Mouse (Mus musculus): ENCODE data around the gene Nol10. TPM values are rescaled to one million over a fixed set of nuclear protein-coding genes. Genes with fewer than 3 reads are reported as not detected.

Gene Nol10
- 39.7 and 46.9 TPM in 2 replicates for polyA plus RNA-seq (2016; fragmentation: Nextera tagmentation; extraction: Ambion mirVana)

DNA sequence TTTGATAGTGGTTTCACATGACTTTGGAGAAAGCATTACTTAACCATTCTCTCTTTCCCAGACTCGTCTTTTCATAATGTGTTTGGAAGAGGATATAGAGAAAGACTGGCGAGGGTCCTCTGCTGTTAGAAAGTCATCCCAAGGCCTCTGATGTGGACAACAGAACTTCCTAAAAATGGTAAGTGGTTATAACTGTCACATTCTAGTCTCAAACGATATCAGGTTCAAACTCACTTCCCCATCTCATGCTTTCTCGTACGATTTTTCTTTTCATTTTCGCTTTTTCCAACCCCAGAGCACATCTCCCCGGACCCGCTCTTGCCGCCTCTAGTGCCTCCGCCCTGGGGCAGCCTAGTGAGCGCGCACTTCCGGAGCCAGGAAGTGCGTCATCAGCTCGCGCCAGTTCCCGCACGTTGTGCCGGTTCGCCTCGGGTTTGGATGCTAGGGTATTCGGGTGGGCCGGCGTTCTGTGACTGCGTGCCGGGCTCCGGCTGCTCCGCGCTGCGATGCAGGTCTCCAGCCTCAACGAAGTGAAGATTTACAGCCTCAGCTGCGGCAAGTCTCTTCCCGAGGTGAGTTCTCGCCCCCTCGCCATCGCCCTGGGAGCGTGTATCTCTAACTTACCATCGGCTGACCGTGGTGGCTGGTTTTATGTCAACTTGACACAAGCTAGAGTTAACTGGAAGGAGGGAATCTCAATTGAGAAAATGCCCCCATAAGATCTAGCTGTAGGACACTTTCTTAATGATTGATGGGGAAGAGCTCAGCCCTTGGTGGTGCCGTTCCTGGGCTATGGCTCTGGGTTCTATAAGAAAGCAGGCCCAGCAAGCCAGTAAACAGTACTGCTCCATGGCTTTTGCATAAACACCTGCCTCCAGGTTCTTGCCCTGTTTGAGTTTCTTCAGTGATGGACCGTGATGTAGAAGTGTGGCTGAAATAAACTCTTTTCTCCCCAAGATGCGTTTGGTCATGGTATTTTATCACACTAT is at the start of gene Nol10:
Gene Nol10 (plus strand): TSS at position 411 of the 989 bp plus-strand sequence.
- under 1% methylated on average over 42 of the region's 42 CpGs for WGBS
- Histone ChIP-seq H3K36me3 (peaks cover 31% of the 10 kb centered on the region), H3K4me1 (peaks cover 13% of the 10 kb centered on the region), H3K9me3 (replicated peaks) (no peaks in the 10 kb centered on the region), H3K27ac (peak within 1 kb of the TSS; percentile 85), H3K27me3 (ENCODE audit: low read depth, poor library complexity, severe bottlenecking) (no peaks in the 10 kb centered on the region), H3K4me3 (peak within 1 kb of the TSS; percentile 83)
- peak; percentile 95 for DNase-seq (ENCODE audit: low spot score)

DNA sequence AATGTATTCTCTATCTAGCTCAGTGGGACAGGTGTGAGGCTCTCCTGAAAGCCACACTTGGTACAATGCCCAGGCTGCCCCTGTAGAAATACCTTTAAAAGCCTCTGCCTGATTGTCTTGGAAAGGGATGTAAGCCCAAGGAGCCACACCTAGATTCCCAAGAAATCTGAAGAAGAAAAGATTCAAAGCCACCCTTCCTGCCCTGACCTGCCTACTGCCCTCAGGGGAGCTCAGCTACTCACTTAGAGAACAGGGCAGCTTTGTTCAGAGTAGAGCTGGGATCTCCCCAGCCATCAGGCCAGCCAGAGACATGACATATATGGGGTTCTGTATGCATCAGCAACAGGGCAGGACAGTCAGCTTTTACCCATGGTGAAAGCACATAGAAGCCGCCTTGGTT is 48.4 kb upstream of the Nol10 start:
- WGBS: 96% methylated on average over 1 of the region's 1 CpGs
- H3K27ac ChIP-seq: no peak overlapping the region
- no peaks in the 10 kb centered on the region for H3K36me3 ChIP-seq
- DNase-seq (ENCODE audit: low spot score): no peak
- peaks cover 5% of the 10 kb centered on the region for H3K4me1 ChIP-seq
- H3K27me3 ChIP-seq (ENCODE audit: low read depth, poor library complexity, severe bottlenecking): no peaks in the 10 kb centered on the region
- H3K4me3 ChIP-seq: no peak overlapping the region
- H3K9me3 ChIP-seq (replicated peaks): no peaks in the 10 kb centered on the region

DNA sequence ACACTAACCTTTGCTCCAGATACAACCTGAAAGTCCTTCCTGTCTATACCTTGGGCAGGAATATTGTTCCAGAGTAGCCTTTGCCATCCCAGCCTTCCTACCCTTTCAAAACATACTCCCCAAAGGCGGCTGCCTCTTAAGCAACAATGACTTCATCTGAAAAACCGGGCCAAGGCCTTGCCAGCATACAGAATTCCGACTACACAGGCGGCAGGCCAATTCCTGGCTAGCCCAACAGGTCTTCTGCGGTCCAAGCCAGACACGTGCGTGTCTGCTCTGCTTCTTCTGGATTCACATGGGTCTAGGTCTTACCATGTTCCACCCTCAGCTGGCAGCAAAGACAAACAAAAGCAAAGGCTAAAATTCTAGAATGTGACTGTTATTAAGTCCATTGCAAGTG is 42.8 kb upstream of the Nol10 start:
- 89% methylated on average over 7 of the region's 7 CpGs for WGBS
- no peak for DNase-seq (ENCODE audit: low spot score)

DNA sequence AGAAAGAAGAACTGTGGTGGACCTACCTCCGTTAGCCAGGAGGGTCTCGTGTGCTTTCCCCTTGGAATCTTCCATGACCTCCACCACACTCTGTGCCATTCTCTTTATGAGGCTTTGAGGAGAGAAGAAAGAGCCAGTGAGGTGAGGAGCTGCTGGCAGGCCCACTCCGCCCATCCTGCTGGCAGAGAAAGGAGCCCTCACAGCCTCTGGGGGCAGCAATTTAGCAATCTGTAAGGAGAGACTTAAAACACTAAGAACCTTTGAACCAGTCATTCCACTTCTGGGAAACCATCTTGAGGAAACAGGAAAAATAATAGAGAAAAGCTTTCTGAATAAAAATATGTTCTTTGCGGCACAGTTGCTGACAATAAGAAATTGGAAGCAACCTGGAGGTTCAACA is 40.0 kb upstream of the Nol10 start:
- WGBS: 55% methylated on average over 4 of the region's 4 CpGs

More for the DNA sequence above, 42.8 kb upstream of the Nol10 start:
- H3K4me1 ChIP-seq: peaks cover 5% of the 10 kb centered on the region
- no peaks in the 10 kb centered on the region for H3K36me3 ChIP-seq
- H3K4me3 ChIP-seq: no peak overlapping the region
- no peaks in the 10 kb centered on the region for H3K27me3 ChIP-seq (ENCODE audit: low read depth, poor library complexity, severe bottlenecking)
- H3K9me3 ChIP-seq (replicated peaks): no peaks in the 10 kb centered on the region
- H3K27ac ChIP-seq: no peak overlapping the region

DNA sequence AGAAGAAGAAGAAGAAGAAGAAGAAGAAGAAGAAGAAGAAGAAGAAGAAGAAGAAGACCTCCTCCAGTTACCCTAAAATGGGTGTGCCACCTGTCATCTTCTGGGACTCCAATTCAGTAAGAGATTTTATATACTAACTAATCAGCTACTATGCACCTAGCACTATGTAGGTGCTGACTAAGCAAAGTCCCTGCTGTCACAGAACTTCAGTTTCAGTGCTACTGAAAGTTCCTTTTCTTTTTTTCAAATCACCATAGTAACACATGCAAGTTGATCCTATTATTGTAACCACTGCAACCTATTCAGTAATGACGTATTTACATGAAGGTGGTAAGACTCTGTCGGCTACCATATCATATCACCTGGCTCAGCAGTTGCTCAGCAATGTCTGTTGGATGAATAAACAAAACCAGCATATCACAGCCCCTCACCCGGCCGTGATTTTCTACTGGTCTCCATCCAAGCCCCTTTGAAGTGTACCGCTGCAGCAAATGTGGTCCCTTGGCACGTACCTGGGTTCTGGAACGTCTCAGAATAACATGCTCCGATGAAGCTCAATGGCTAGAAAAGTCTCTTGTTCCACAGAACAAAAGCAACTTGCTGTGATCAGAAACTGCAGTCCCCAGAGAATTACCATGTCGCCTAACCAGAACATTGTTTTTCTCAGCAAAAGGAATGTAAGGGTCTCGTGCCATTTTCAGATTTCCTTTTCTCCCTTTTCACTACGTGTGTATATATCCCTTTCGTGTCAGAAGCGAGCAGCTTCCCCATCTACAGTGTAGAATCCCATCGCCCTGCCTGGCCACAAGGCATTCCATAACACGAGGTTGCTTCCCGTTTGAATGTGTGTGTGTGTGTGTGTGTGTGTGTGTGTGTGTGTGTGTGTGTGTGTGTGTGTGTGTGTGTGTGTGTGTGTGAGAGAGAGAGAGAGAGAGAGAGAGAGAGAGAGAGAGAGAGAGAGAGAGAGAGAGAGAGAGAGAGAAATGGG is 37.1 kb upstream of the Nol10 start:
- H3K4me1 ChIP-seq: no peaks in the 10 kb centered on the region
- 85% methylated on average over 16 of the region's 16 CpGs for WGBS
- H3K27ac ChIP-seq: no peak overlapping the region
- H3K9me3 ChIP-seq (replicated peaks): no peaks in the 10 kb centered on the region
- H3K27me3 ChIP-seq (ENCODE audit: low read depth, poor library complexity, severe bottlenecking): no peaks in the 10 kb centered on the region
- no peak for DNase-seq (ENCODE audit: low spot score)
- H3K36me3 ChIP-seq: no peaks in the 10 kb centered on the region
- no peak overlapping the region for H3K4me3 ChIP-seq

More for the DNA sequence above, 40.0 kb upstream of the Nol10 start:
- H3K4me1 ChIP-seq: peaks cover 4% of the 10 kb centered on the region
- DNase-seq (ENCODE audit: low spot score): no peak
- no peaks in the 10 kb centered on the region for H3K36me3 ChIP-seq
- H3K9me3 ChIP-seq (replicated peaks): no peaks in the 10 kb centered on the region
- no peak overlapping the region for H3K4me3 ChIP-seq
- H3K27ac ChIP-seq: no peak overlapping the region
- no peaks in the 10 kb centered on the region for H3K27me3 ChIP-seq (ENCODE audit: low read depth, poor library complexity, severe bottlenecking)

DNA sequence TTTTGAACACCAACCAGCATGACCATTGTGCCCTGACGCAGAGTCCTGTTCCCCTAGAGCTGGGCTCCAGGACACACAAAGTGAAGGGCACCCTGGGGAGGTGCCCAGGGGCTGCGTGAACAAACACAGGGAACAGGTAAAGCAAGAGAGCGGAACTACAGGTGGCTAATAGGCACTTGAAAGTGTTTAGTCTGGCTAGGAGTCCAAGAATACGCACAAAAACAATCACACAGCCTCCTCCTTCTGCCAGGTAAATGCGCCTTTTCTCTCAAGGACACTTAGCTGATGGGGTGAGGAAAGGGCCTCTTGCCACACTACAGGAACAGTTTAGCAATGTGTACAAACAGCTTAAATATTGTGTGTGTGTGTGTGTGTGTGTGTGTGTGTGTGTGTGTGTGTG is 32.2 kb upstream of the Nol10 start:
- no peaks in the 10 kb centered on the region for H3K36me3 ChIP-seq
- no peak overlapping the region for H3K27ac ChIP-seq
- H3K4me1 ChIP-seq: no peaks in the 10 kb centered on the region; the same call in 1 of the 2 replicates
- 88% methylated on average over 5 of the region's 5 CpGs for WGBS
- no peak for DNase-seq (ENCODE audit: low spot score)
- H3K9me3 ChIP-seq (replicated peaks): no peaks in the 10 kb centered on the region
- no peak overlapping the region for H3K4me3 ChIP-seq
- no peaks in the 10 kb centered on the region for H3K27me3 ChIP-seq (ENCODE audit: low read depth, poor library complexity, severe bottlenecking)

DNA sequence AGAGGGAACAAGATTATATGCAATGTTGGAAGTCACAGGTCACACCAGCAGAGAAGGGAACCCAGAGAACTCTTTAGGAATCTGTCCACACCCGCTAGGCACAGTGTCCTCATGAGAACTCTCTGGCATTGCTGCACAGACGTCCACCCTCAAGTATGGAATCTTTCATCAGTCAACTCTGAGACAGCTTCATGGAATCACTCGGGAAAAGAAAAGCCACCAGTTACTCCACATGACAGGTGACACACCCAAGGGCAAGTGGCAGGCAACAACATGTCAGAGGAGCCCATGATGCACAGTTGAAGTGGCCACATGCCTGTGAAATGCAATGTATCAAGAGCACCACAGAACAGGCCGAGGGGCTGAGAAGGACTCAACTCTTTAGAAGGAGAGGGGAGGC is 30.3 kb upstream of the Nol10 start:
- H3K36me3 ChIP-seq: no peaks in the 10 kb centered on the region
- no peak overlapping the region for H3K4me3 ChIP-seq
- no peak for DNase-seq (ENCODE audit: low spot score)
- H3K27me3 ChIP-seq (ENCODE audit: low read depth, poor library complexity, severe bottlenecking): peaks cover 16% of the 10 kb centered on the region
- 69% methylated on average over 4 of the region's 4 CpGs for WGBS
- no peaks in the 10 kb centered on the region for H3K9me3 ChIP-seq (replicated peaks)
- no peak overlapping the region for H3K27ac ChIP-seq
- no peaks in the 10 kb centered on the region; the same call in 1 of the 2 replicates for H3K4me1 ChIP-seq

DNA sequence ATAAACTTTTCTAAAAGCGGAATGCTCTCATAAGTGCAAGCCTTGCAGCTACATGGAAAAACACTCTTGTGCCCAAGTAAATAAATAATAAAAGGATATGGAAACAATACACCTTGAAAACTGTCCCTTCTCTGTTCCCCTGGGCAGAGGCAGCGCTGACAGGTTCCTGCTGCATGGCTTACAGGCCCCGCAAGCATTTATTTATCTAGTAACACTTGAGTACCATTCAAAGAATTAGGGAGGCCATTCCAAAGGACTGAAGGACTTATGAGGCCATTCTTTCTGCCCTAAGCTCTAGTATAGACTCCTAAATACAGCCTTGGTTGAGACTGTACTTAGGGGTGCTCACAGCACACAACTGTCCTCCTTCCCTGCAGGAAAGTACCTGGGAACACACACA is 29.8 kb upstream of the Nol10 start:
- no peak overlapping the region for H3K4me3 ChIP-seq
- H3K27ac ChIP-seq: no peak overlapping the region
- H3K27me3 ChIP-seq (ENCODE audit: low read depth, poor library complexity, severe bottlenecking): peaks cover 20% of the 10 kb centered on the region
- no peak for DNase-seq (ENCODE audit: low spot score)
- no peaks in the 10 kb centered on the region for H3K36me3 ChIP-seq
- 88% methylated on average over 3 of the region's 3 CpGs for WGBS
- H3K4me1 ChIP-seq: no peaks in the 10 kb centered on the region; the same call in 1 of the 2 replicates
- no peaks in the 10 kb centered on the region for H3K9me3 ChIP-seq (replicated peaks)

DNA sequence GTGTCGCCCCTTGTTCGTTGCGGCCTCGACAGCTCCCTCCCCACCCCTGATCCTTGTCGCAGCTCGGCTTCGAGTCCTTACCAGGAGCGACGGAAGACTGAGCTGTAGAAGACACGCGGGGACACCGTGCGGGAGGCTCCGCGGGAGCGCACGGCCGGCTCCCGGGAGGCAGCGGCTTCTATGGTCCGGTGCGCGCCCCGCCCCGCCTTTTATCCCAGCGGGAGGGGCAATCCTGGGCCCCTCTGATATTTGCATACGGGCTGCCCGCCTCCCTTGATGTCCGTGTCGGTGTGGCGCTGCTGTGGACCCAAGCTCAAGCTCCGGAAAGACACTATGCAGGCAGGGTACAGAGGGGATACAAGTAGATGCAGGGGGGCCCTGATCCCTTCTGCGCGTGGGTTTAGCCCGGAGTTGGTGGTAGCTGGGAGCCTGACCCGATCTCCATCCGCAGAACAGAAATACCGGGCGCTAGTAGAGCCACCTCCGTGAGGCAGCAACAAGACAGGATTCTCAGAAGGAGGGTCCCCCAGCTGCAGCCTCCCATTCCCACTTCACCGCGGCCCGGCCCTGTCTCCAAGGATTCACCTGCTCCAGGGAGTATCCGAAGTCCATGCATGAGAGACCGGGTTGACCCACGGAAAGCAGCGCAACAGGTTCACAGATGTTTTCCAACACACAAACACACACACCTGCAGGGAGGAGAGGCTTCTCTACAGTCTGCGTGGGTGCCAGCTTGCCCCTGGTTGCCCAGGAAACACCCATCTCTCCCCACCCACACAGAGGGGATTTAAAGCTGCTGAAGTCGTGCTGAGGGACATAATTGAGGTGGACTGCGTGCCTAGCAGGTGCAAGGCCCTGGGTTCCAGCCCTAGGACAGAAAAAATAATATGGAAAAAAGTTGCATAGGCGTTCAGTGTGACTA is 23.4 kb upstream of the Nol10 start:
- Histone ChIP-seq H3K36me3 (no peaks in the 10 kb centered on the region), H3K9me3 (replicated peaks) (no peaks in the 10 kb centered on the region), H3K4me1 (peaks cover 9% of the 10 kb centered on the region), H3K4me3 (peak overlapping the region; percentile 54), H3K27ac (no peak overlapping the region), H3K27me3 (ENCODE audit: low read depth, poor library complexity, severe bottlenecking) (peaks cover 58% of the 10 kb centered on the region)
- peak; percentile 48 for DNase-seq (ENCODE audit: low spot score)
- WGBS: 4% methylated on average over 51 of the region's 51 CpGs

DNA sequence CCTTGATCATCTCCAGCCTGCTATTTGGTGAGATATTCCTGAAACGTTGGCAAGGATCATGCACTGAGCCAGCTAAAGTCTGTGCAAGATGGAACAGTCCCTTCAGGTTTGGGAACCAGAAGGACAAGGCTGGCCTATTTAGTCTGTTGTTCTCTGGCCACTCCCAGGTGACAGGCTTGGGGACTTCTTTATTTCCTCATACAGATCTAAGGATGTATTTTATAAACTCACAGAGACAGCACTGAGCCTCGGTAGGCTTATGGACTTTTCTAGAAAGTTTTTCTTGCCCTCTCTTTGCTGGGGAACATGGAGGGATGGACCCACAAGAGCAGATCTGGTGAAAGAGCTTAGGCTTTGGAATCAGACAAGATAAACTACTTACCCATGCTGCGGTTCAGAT is 19.0 kb upstream of the Nol10 start, which contains the start of gene Atp6v1c2:
Gene Atp6v1c2 (minus strand): TSS at position 101 of the 400 bp plus-strand sequence.
- Histone ChIP-seq H3K9me3 (replicated peaks) (no peaks in the 10 kb centered on the region), H3K36me3 (no peaks in the 10 kb centered on the region), H3K4me3 (no peak within 1 kb of the TSS), H3K4me1 (peaks cover 7% of the 10 kb centered on the region), H3K27me3 (ENCODE audit: low read depth, poor library complexity, severe bottlenecking) (peaks cover 32% of the 10 kb centered on the region), H3K27ac (no peak within 1 kb of the TSS)
- no peak for DNase-seq (ENCODE audit: low spot score)
- WGBS: 85% methylated on average over 3 of the region's 3 CpGs

DNA sequence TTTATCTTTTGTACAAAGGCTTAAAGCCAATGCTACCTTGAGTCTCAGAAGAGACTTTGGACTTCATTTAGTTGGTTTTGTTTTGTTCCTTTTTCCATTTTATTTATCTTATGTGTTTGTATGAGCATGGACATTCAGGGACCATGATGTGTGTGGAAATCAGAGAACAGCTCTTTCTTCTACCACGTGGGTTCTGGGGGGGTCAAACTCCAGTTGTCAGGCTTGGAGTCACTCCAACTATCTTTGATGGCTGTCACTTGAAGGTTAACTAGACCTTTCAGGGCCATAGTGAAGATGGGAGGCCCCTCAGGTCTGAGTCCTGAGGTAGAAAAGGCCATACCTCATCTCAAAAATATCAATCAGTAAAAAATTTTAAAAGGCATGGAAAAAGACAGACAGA is 14.8 kb upstream of the Nol10 start:
- Histone ChIP-seq H3K27ac (no peak overlapping the region), H3K27me3 (ENCODE audit: low read depth, poor library complexity, severe bottlenecking) (0 out of 2 replicates have a peak, but pooled peaks cover 3% of the 10 kb centered on the region), H3K4me1 (no peaks in the 10 kb centered on the region), H3K4me3 (no peak overlapping the region), H3K36me3 (no peaks in the 10 kb centered on the region), H3K9me3 (replicated peaks) (no peaks in the 10 kb centered on the region)
- WGBS: 26% methylated on average over 1 of the region's 1 CpGs
- no peak for DNase-seq (ENCODE audit: low spot score)

DNA sequence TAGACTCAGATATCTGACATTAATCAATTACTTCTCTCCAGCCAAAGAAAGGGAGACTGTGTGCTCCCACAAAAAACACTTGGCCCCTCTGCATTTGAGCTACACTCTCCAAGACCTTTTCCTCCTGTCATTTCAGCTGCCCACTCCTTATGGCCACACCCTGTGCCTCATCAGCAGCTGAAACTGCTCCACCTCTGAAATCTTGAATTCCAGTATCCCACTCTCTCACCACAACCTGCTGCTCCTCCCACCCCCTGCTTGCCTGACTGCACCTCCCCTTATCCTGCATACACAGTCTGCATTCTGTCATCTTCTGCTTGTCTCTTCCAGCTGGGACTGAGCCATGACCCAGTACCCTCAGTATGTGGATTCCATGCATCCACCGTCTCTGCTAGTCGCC is 9.9 kb upstream of the Nol10 start:
- H3K4me1 ChIP-seq: no peaks in the 10 kb centered on the region
- DNase-seq (ENCODE audit: low spot score): no peak
- no peak overlapping the region for H3K4me3 ChIP-seq
- H3K36me3 ChIP-seq: no peaks in the 10 kb centered on the region
- no peak overlapping the region for H3K27ac ChIP-seq
- H3K9me3 ChIP-seq (replicated peaks): no peaks in the 10 kb centered on the region
- 85% methylated on average over 2 of the region's 2 CpGs for WGBS
- H3K27me3 ChIP-seq (ENCODE audit: low read depth, poor library complexity, severe bottlenecking): no peaks in the 10 kb centered on the region

Data from limb, embryonic 10.5 days (tissue).